In genomic region chr2:168154090-168154881, GRCm38 (mm10) we compare ENCODE assay signal across 1 mouse cellular context.
TF ChIP-seq lines count a peak whose summit lies in the region.

No protein-coding gene starts in this region.

TF ChIP-seq in CH12.LX, 34 proteins besides CTCF, POLR2A, EP300 and RAD21 (continued from another document):
- no peak for TF ChIP-seq USF2 (conservative IDR thresholded peaks at IDR 0.05; ENCODE audit: low read depth, low read length)
- peak; percentile 36 for TF ChIP-seq ETS1 (conservative IDR thresholded peaks at IDR 0.05; ENCODE audit: low read depth, low read length)
- 0 out of 2 replicates have a peak, but pooled peaks have one; percentile 9 for TF ChIP-seq ZKSCAN1 (IDR thresholded peaks at IDR 0.05; ENCODE audit: borderline replicate concordance, low read depth, low read length)
- no peak for TF ChIP-seq USF1 (IDR thresholded peaks at IDR 0.05; ENCODE audit: low read depth, low read length)
- peak; percentile 53 for TF ChIP-seq SMC3 (IDR thresholded peaks at IDR 0.05; ENCODE audit: low read depth, low read length)
- TF ChIP-seq MYC (IDR thresholded peaks at IDR 0.05; ENCODE audit: low read depth, low read length) = peak; percentile 14
- TF ChIP-seq KAT2A (IDR thresholded peaks at IDR 0.05; ENCODE audit: insufficient replicate concordance, low read length) = no peak
- peak; percentile 70 for TF ChIP-seq TCF12 (IDR thresholded peaks at IDR 0.05; ENCODE audit: low read depth, low read length)
